Mouse (Mus musculus): ENCODE measurements around the gene Tbrg1. TPM values are rescaled to one million over a fixed set of nuclear protein-coding genes. Genes with fewer than 3 reads are reported as not detected.

Gene Tbrg1
- total RNA-seq, 1 experiment from 2014 or later, result 53.0 TPM

DNA sequence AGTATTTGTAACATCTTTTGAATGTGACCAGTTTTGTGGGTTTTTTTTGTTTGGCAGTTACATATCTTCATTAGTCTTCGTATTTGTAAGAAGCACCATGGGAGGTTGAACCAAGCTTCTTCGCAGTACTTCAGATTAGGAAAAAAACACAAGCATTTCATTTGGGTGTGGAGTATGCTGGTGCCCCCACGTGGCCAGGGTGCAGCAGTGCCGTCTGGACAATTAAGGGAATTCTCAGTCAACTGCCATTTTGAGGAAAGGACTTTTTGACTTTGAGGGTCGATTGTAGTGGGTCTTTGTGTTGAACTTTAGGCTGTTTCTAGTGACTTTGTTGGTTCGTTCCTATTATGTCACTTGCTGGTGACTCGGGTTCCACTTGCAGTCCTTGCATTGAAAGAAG is 20.8 kb downstream of the Tbrg1 start:
- peak; percentile 56; the same call in 1 of the 2 replicates for ATAC-seq (ENCODE audit: extremely low read depth, insufficient number of reproducible peaks, low FRiP score, poor library complexity, severe bottlenecking)

DNA sequence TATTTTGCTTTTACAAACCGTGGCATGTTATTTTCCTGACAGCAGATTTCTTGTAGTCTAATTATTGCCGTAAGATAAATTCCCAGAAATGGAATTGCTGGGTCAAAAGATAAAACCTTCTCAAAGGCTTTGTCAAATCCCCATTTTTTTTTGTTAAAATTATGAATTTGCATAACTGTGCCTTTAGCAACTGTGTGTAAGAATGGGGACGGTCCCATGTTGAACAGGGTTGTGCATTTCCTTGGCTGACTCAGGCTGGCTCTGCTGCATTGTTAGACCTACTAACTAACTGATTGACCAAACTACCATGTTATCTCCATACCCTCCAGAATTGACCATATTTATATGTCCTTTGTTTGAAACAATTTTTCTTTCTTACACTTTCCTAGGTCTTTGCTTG is 22.8 kb downstream of the Tbrg1 start:
- ATAC-seq (ENCODE audit: extremely low read depth, insufficient number of reproducible peaks, low FRiP score, poor library complexity, severe bottlenecking), result no peak

DNA sequence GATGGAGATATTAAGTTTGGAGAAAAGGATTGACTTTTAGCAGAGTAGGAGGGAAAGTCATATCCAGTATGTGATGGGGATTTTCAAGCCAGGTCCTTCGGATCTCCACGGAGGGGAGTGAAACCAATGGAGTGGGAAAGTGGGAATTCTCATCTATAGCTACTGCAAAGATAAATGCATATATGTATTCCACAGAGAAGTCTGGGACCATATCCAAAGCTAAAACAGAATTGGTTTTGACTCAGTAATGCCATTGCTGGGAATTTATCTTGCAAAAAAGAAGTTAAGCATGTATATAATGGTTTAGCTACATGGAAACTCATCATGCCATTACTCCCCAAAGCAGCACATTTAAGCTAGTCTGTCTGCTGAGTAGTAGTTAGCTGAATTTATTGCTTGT is 24.8 kb downstream of the Tbrg1 start:
- no peak for ATAC-seq (ENCODE audit: extremely low read depth, insufficient number of reproducible peaks, low FRiP score, poor library complexity, severe bottlenecking)

DNA sequence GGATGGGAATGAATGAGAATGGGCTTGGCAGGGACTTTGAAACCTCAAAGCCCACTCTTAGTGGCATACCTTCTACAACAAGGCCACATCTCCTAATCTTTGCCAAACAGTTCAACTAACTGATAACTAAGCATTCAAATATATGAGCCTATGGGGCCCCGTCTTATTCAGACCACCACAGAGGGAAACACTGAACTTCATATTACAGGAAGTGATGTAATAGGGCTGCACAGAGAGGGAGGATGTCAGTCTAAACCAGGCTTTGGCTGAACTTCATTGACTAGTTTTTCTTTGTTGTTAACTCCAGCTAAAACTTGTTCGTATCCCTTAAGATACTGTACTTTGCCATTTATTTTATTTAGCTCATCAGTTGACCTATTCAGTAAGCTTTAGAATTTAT is 27.2 kb downstream of the Tbrg1 start:
- ATAC-seq (ENCODE audit: extremely low read depth, insufficient number of reproducible peaks, low FRiP score, poor library complexity, severe bottlenecking), result no peak

DNA sequence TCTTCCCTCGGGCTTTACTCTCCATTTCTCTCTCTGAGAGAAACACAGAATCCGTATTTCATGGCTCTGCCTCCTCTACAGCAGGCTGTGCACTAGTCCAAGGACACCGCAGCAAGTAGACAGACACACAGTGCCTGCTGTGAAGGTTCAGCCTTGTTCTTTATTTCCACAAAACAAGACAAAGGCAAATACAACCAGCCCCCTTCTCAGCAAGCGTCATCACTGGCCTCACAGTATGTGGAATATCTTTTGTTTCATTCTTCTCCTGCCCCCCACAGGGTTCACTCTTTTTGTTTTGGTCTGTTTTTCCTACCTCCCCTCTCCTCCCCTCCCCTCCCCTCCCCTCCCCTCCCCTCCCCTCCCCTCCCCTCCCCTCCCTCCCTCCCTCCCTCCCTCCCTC is 28.5 kb downstream of the Tbrg1 start:
- no peak for ATAC-seq (ENCODE audit: extremely low read depth, insufficient number of reproducible peaks, low FRiP score, poor library complexity, severe bottlenecking)

DNA sequence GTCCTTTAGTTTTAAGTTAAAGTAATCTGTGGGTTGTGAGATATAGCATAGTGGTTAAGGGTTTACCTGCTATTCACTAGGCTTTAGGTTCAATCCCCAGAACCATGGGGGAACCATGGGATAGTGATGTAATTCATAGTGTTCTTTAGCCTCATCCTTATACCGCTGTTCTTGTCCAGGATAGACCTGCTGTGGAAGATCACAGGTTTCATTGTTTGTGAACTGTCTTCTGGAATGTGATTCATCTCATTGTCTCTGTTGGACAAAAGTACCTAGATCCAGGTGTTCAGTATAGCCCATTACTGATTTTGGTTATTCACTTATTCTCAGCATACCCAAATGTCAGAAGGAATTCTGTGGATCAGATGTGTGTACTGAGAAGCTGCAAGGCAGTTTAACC is 29.8 kb downstream of the Tbrg1 start:
- ATAC-seq (ENCODE audit: extremely low read depth, insufficient number of reproducible peaks, low FRiP score, poor library complexity, severe bottlenecking), result no peak

DNA sequence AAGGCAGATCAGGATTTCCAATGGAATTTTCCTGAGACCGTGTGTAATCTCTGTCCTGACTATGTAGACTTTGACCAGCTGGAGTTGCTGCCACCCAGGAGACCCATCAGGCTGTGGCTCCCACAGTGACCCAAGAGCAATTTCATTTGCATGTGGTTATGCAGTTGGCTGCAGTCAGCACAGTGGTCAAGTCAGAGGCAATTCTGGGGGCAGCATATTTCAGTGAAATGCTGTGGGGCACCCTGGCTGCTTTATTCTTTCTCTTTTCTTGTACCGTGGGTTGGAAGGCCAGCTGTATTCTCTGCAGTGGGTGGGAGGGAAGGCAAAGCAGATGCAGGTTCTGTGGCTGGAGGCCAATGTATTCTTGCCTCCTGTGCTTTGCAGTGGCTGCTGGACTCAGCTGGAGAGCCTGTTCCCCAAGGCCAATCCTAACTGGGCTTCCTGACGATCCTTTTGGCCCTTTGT is 31.0 kb downstream of the Tbrg1 start:
- no peak for ATAC-seq (ENCODE audit: extremely low read depth, insufficient number of reproducible peaks, low FRiP score, poor library complexity, severe bottlenecking)

DNA sequence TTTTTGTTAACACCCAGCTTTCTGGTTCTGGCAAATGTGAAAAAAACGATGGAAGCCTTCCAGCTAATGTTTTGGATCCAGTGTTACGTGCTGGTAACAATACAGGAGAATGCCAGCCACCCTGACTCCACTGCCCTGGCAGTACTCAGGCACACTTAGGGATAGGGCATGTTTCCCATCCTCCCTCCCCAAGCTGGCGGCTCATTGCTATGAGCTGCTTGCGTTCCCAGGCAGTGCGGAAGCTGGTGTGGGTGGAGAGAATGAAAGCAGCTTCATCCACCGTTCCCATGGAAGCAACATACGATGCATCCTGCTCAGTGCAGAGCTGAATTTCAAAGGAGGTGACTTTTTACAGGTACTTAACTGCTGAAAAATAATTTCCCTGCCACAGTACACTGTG is 31.5 kb downstream of the Tbrg1 start:
- no peak for ATAC-seq (ENCODE audit: extremely low read depth, insufficient number of reproducible peaks, low FRiP score, poor library complexity, severe bottlenecking)

DNA sequence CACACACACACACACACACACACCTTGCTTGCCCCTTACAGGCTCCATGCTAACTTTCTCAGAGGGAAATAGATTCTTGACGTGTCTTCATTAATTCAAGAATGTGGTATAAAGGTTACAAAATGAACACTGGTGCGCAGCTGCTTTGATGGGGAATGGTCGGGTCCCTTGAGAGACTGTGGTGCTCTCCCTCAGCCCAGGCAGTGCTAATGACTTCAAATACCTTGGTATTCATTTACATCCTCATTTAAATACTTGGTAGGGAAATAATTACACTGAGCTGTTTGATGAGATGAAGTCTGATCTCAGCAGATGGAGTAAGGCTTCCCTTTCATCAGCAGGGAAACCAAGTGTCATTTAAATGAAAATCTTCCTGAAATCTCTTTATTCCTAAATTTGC is 32.0 kb downstream of the Tbrg1 start:
- ATAC-seq (ENCODE audit: extremely low read depth, insufficient number of reproducible peaks, low FRiP score, poor library complexity, severe bottlenecking), result no peak

DNA sequence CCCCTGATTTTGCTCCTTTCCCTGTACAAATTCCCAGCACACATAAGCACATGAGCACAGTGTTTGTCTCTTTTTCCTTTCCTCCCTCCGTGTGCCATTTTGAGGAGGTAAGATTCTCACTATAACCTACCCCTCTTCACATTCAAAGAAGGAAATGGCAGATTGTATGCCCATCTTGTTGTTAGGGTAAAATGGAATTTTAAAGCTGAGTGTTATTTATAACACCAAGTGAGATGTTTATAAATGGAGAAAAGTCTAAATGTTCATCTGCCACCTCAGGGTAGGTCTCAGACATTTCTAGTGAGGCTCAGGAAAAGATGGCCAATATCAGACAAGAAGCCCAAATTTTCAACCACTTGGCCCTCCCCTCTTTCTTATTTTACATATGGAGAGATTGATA is 32.6 kb downstream of the Tbrg1 start:
- no peak for ATAC-seq (ENCODE audit: extremely low read depth, insufficient number of reproducible peaks, low FRiP score, poor library complexity, severe bottlenecking)

DNA sequence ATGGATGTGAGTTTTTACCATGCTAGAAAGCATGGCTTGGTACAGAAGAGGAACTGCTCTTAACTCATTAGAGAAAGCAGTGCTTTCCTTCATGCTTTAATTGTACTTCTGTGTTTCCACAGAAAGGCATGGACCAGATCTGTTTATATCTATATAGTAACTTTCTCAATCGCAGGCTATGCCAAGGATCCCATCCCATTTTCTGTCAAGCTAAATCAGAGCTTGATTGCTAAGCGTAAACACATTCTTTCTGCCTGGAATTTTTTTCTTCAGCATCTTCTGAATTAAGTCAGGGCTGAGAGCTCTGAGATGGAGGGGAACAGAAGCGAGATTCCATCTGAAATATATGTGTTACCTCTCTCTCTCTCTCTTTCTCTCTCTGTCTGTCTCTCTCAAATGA is 33.1 kb downstream of the Tbrg1 start:
- ATAC-seq (ENCODE audit: extremely low read depth, insufficient number of reproducible peaks, low FRiP score, poor library complexity, severe bottlenecking), result no peak

DNA sequence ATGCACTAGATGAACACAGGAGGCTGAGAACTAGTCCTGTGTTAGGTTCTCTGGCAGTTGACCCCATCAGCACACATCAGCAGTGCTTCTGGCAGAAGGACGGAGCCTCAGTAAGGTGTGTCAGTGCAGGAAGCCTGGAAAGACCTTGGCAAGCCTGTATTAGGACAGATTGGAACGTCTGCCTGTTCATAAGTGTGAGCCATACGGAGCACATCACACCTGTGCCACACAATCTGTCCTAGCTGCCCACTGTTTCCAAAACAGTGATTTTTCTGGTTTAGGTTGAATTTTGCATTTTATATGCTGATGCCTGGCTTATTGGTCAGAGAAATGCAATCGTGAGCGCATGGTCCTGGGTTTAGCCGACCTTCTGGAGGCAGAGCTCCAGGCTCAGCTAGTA is 35.8 kb downstream of the Tbrg1 start:
- no peak for ATAC-seq (ENCODE audit: extremely low read depth, insufficient number of reproducible peaks, low FRiP score, poor library complexity, severe bottlenecking)

DNA sequence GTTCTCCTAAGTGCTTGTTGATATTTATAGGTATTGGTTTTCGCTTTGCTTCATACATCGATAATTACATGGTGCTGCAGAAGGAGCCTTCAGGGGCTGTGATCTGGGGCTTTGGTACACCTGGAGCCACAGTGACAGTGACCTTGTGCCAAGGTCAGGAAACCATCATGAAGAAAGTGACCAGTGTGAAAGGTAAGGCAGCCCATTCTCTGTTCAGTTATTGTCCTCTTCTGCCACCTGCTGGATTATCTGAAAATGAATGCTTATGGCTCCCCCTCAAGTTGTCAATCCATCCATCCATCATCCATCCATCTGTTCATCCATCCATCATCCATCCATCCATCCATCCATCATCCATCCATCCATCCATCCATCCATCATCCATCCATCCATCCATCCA is 40.3 kb downstream of the Tbrg1 start:
- peak; percentile 35; the same call in 1 of the 2 replicates for ATAC-seq (ENCODE audit: extremely low read depth, insufficient number of reproducible peaks, low FRiP score, poor library complexity, severe bottlenecking)

DNA sequence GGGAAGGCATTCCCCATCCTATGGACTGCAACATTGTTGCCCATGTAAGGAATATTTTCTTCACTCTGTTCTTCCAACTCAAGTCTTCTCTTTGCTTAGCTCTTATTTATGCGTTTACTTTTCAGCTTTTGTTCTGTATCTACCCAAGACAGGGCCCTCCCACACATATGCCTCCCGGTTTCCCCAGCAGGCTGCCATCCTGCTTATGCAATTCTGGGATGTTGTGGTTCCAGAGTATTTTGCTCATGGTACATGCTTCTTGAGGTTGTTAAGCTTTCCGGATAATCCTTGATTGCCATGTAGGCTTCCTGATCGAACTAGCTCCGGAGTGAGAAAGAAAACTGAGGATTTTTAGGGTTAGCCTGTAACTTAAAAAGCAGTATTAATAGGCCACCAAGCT is 41.9 kb downstream of the Tbrg1 start:
- no peak for ATAC-seq (ENCODE audit: extremely low read depth, insufficient number of reproducible peaks, low FRiP score, poor library complexity, severe bottlenecking)

DNA sequence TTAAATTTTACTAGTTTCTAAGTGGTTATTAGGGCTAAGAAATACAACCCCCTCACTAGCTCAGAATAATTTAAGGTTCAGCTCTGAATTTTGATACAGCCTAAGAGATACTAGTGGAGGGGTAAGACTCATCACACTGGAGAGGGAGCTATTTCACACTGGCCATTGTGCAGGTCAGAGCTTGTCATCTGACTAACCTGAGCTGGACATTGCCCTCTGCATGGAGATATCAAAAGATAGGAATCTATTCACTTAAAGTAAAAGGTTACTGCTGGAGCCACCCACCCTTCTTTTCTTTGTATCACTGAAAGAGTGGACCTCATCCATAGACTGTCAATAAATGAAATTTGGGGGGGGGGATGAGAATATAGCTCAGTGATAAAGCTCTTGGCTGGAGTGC is 42.8 kb downstream of the Tbrg1 start:
- no peak for ATAC-seq (ENCODE audit: extremely low read depth, insufficient number of reproducible peaks, low FRiP score, poor library complexity, severe bottlenecking)

DNA sequence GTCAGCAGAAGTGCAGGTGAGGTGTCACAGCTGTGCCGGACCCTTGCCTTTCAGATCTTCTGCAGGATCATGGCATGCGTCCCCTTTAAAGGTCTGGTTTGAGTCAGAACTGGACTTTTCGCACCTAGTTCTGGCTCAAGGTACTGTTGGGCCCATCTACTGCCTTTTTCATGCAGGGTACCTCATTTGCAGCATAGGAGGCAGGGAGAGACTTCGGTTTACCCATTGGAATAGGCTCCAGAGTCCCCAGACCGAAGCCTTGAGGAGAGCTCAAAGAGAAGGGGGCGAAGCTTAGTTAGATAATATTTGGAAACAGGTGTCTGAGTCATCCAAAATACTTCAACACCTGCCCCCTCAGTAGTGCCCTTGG is 43.2 kb downstream of the Tbrg1 start:
- ATAC-seq (ENCODE audit: extremely low read depth, insufficient number of reproducible peaks, low FRiP score, poor library complexity, severe bottlenecking), result no peak

DNA sequence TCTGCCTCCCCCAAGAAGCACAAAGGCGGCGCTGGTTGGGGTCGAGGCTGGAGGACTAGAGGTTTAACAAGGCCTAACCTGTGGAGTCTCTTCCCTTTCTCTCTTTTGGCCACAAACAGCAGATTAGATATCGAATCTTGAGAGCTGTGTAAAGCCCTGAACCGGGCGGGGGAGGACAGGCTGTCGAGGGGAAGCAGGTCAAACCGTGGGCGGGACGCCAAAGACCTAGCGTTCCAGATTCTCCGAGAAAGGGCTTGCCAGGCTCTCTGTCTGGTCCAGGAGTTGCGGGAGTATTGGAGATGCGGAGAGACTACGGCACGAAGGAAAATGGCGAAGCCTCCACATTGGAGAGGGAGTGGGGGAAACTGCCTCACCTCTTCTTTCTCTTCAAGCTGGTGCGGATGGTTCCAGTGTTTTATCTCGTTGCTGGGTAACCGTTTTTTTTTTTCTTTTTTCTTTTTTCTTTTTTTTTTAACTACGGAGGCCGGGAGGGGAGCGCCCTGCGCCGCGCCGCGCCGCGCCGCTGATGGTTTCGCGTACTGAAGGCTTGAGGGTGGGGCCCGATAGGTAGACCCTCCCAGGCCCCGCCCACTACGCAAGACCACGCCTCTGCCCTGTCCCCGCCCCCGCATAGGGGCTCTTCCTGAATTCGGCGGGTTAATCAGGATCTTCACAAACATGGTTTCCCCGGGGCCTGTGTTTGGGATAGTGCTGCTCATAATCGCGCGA is 43.8 kb downstream of the Tbrg1 start, which contains the start of gene Spa17:
Spa17 (minus strand) TSS at position 541 of the 729 bp plus-strand sequence.
- ATAC-seq (ENCODE audit: extremely low read depth, insufficient number of reproducible peaks, low FRiP score, poor library complexity, severe bottlenecking), result peak; percentile 79

DNA sequence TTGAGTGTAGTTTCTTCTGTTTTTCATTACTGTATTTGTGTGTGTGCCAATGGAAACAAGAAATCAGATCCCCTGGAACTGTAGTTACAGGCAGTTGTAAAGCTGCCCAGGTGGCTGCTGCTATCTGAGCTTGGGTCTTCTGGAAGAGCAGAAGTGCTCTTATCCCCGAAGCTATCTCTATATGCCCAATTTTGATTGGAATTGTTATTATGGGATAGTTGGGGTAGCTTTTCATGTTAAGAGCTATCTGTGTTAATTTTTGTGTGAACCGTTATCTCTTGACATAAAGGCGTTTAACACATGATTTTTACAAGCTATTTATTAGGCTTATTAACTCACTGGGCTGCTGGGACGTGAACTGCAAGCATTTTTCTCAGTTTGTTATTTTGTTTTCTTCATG is 47.6 kb downstream of the Tbrg1 start:
- ATAC-seq (ENCODE audit: extremely low read depth, insufficient number of reproducible peaks, low FRiP score, poor library complexity, severe bottlenecking), result no peak

DNA sequence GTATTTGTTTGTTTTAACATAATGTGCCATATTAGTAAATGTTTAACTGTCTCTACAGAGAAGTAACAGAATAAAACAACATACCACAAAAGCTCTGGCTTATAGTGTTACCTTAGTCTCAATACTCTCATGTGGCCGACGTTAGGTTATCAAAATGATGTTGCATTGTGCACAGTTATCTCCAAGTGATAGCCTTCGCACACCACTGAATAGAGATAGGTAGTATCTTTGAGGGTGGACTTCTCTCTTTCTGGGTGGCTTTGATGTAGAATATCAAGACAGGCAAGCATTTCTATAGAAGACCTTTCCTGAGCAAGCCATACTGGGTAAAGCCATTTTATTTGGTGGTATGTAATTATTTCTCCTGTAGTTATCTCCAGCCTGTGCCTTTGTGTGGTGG is 52.0 kb downstream of the Tbrg1 start:
- no peak for ATAC-seq (ENCODE audit: extremely low read depth, insufficient number of reproducible peaks, low FRiP score, poor library complexity, severe bottlenecking)

DNA sequence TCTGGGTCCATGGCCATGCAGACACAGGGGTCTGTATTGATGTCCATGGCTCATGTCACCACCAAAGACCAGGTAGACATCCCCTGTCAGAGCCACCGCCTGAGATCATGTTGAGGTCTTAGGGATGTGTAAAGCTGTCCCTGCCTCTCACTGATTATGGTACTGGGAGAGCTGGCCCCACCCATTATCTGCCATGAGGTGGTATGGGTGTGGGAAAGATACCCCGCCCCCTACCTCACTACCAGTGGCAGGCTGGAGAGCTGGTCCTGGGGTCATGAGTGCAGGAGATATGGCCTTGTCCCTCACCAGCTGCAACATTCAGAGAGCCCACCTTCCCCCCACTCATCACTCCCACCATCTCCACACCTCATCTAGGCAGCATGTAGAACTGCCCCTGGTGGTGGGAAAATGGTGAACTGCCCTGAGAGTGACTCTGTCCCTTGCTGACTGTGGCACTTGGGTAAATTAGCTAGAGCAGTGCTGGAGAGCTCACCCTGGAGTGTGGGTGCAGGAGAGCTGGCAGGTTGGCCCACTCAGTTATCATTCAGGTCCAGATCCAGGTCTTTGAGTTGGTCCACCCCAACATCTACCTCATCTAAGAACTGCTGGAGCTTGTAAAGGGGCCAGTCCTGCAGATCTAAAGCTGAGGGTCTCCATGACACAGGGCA is 56.4 kb downstream of the Tbrg1 start:
- no peak for ATAC-seq (ENCODE audit: extremely low read depth, insufficient number of reproducible peaks, low FRiP score, poor library complexity, severe bottlenecking)
